Mouse (Mus musculus): Measurements from ENCODE around the gene Serpinh1.

Serpinh1 gene

DNA sequence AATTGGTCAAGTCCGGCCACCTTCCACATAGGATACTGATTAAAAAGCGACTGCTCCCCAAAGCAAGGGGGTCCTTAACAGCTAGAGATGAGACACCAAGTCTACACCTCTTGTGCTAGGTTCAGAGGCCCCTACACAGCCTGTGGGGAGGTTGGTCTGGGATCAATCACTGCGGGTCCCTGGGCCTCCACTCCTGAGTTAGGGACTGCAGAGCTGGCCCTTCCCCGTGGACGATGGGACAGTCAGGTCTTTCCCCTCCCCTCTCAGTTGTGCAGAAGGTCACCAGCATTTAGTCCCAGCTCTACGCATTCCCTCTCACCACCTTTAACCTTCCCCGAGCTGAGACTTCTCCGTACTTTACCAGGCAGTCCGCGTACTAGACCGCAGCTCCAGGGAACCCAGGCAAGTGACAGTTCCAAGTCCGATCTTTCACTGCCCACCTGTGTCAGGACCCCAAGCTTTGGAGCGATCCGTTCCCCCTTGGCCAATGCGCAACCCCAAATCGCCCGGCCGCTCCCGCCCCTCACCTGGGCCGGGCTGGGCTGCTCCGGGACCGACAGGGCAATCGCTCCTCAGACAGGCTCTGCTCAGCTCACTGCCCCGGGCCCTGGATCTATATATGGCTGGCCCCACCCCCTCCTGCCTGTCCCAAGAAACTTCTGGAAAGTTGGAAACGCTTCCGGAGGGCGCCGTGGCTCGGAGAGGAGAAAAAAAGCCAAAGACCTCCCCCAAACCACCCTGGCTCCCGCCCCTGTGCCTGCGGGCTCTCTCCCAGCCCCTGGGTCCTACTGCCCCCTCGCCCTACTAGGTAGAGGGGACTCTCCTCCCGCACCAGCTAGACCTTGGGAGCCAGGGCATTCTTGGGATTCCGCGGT lies at the start of gene Serpinh1:
Gene Serpinh1 (minus strand): TSS at position 714 of the 875 bp plus-strand sequence.
- in situ Hi-C loops (cut with MboI): no loop called here

GRCm38 (mm10) chr7:99402477-99402876 lies 49.4 kb upstream of the Serpinh1 start:
- in situ Hi-C loops (cut with MboI): no loop called here

DNA sequence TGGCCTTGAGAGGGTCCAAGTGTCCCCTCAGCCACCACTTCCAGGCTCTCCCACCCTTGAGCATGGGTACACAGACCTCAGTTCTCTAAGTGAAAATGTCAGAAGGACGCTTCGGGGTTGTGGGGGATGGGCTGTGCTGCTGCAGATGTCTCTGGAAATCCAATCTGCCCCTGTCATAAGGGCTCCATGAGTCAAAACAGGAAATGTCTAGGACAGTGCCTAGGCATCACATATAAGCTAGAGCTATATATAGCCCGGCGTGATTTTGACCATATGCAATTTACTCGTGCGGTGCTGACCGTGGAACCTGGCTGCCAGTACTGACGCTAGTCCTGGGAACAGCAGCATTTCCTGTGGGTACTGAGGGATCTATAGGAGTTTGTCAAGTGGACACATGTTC lies 48.3 kb upstream of the Serpinh1 start:
- in situ Hi-C loops (cut with MboI): no loop called here

DNA sequence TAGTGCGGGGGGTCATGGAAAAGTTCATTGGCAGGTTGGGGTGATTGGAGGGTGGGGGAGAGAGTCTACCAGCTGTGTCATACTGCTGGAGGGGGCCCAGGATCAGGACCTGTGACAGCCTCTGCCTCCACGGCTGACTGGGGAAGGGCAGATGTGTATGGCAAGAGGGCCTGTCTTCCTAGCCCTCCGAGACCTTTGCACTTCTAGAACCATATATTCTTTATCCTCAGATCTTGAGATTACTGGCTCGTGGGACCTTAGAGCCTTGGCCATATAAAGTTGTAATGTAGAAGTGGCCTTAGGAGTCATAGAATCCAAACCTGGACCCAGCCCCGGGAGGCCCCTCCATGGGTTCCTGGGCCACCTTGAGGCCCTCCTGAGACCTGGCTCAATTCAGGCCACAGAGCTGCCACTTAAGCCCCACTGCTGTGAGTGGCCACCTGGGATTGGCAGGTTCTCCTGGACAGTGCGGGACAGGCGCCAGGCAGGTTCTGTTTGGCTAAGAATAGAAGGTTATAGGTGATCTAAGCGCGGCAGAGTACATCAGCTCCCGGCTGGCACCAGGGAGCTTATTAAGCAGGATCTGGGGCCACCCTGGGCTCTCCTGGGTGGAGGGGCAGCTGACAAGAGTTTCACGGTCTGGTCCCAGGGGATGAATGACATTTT lies 44.1 kb upstream of the Serpinh1 start:
- in situ Hi-C loops (cut with MboI): no loop called here

DNA sequence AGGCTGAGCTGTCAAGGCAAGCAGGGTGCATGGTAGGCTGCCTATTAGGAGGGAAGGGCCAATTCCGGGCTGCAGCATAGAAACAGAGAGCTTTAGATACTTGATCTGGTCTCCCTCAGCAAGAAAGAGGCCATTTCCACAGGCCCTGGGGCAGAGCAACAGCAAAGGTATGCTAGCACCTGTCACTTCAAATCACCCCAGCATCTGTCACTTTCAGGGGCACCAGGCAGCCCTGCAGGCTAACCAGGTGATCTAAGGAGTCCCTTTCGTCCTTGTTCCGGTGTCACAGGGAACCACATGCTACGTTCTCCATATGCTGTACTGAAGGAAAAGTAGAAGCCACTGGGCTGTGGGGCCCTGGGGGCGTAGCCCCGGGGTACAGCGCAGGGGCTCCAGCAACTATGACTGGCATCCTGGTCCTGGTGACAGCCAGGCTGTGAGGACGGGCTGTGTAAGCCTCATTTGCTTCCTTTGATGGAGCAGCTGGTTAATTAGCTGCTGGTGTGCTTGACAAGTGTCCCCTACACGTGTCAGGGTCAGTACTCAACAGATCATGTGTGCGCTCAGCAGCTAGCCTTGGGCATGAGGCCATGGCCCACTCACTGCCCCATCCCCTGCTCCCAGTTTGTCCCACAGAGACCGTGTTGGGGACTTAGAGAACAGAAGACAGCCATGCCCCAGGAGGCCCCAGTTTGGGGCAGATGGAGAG lies 43.0 kb upstream of the Serpinh1 start:
- in situ Hi-C loops (cut with MboI): no loop called here

DNA sequence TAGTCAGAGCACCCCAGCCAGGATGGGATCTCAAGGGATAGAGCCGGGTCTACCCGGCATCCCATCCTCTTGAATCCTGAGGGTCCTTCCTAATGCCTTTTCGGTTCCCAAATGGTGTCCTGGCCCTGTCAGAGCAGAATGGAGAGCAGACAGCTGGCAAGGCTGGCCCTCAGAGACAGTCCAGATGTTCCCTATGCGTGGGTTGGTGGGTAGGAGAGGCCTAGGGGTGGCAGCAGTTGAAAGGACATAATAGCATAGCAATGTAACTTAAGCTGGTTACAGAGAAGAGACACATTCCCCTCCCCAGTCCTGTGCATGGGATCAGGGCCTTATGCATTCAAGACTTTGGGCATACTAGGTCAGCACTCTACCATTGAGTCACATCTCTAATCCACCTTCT lies 42.3 kb upstream of the Serpinh1 start:
- in situ Hi-C loops (cut with MboI): no loop called here

DNA sequence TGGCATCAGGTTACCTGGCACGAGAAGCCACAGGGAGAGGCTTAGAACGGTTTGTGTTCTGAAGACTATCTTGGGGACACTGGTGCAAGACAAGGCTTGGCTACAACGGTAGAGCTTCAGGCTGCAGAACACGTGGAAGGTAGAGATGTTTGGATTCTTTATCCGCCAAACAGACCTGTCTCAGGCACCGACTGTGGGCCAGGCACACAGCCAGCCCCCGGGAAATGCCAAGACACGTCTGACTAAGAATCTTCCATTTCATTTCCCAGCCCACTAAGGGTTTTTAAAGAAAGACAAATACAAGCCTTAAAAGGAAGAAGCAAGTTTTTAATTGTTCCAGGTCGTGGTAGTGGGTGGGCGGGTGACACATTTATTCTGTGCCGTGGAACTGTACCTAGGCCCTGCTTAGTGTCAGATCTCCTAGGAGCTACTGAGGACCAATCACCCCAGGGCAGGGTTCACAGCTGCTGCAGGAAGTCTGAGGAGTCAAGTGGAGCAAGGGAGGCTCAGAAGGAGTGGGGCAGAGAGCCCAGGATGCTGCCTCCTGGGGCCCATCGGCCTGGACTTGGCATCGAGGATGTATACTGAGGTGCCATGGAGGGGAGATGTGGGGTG lies 40.8 kb upstream of the Serpinh1 start:
- in situ Hi-C loops (cut with MboI): no loop called here

DNA sequence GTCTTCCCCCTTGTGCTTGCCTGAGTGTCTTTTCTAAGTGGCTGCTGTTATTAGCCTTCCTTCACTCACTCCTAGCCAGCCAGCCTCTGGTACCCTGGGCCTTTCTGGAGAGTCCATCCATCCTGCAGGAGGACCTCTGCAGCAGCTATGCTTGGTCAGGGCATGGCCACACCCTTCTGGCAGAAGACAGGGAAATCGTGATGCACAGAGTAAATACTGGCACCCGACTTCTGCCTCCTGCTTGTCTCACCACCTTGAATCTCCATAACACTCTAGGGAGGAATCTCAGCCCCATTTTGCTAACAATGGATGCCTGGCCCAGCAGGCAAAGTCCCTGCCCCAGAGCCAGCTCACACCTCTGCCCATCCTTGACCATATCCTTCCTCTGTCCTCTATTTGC lies 39.7 kb upstream of the Serpinh1 start:
- in situ Hi-C loops (cut with MboI): no loop called here

GRCm38 (mm10) chr7:99390559-99390958 lies 37.5 kb upstream of the Serpinh1 start:
- in situ Hi-C loops (cut with MboI): no loop called here

DNA sequence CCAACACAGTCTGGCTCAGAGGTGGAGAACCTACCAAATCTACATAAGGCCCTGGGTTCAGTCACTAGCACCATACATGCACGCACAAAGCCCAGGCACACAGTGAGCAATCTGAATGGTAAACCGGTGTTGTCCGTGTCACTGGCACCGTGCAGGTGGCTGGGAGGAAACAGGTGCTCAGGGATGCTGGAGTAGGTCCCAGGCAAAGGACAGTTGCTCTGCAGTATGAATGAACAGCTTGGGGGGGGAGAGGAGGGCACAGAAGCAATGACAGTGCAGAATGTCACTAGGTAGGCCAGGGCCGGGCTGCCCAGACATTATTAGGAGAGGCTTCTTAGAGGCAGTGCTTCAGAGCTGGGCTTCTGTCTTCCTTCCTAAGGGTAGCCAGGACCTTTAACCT lies 34.3 kb upstream of the Serpinh1 start:
- in situ Hi-C loops (cut with MboI): no loop called here

- in situ Hi-C loops (cut with MboI): no loop called here
Observed at GRCm38 (mm10) chr7:99386811-99387210, 33.8 kb upstream of the Serpinh1 start.

DNA sequence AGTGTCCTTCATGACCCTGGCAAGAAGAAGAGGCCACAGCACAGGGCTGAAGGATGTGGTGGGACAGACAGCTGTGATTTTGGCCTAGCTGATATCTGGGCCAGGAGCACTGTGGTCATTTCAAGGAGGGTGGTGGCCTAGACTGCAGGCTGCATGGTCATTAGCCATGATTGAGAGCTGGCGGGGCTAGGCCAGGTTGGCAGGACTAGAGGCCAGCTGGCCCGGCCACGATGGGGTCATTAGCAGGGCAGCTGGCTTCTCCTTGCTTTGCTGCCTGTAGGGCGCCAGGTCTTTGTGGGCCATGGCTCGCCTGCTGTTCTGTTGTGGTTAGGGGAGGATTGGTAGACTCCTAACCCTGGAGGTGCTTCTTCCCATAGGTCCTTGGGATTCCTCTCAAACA lies 33.0 kb upstream of the Serpinh1 start:
- in situ Hi-C loops (cut with MboI): no loop called here

DNA sequence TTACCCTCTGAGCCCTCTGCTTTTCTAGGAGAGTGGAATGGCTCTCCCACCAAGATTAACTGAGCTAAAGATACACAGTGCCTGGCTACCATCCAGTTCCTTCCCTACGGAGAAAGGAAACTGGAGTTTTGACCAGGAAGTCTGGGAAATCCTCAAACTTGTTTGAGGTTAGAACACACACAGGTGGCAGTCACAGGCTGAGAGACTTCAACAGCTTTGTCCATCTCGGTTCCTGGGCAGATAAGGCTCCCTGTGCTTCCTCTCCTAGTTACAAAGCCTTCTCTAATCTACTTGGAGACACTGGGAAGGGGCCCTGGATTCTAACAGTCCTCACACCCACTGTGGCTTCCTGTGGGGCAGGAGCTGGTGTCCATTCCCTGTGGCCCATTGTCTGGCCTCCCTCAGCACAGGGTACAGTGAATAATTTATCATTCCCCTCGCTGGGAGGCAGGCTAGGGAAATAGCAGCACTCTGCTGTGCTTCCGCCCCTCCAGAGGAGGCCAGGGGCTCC lies 31.1 kb upstream of the Serpinh1 start:
- in situ Hi-C loops (cut with MboI): loop anchor here (5.0 kb wide), 1 partner anchor 63 kb away; no protein-coding TSS in a partner anchor

DNA sequence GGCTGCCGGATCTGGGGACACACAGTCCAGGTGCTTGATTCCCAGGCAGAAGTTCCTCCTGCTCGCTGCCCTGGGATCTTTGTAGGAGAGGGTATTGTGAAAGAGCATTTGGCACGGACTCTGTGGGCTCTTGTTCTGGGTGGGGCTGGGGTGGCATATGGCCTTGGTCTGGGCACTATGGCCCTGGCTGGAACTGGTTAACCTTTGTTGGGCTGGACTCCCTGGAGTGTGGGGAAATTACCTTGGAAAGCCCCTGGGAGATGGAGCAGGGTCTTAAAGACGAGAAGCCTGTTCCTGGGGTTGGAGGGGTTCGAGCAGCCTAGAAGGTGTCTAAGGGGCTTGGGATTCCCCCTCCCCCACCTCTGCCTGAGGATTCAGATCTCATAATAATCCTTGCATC lies 30.2 kb upstream of the Serpinh1 start:
- in situ Hi-C loops (cut with MboI): loop anchor here (5.0 kb wide), 1 partner anchor 64 kb away; no protein-coding TSS in a partner anchor

GRCm38 (mm10) chr7:99382088-99383000 lies 29.3 kb upstream of the Serpinh1 start:
- in situ Hi-C loops (cut with MboI): loop anchor here (5.0 kb wide), 1 partner anchor 65 kb away; no protein-coding TSS in a partner anchor

DNA sequence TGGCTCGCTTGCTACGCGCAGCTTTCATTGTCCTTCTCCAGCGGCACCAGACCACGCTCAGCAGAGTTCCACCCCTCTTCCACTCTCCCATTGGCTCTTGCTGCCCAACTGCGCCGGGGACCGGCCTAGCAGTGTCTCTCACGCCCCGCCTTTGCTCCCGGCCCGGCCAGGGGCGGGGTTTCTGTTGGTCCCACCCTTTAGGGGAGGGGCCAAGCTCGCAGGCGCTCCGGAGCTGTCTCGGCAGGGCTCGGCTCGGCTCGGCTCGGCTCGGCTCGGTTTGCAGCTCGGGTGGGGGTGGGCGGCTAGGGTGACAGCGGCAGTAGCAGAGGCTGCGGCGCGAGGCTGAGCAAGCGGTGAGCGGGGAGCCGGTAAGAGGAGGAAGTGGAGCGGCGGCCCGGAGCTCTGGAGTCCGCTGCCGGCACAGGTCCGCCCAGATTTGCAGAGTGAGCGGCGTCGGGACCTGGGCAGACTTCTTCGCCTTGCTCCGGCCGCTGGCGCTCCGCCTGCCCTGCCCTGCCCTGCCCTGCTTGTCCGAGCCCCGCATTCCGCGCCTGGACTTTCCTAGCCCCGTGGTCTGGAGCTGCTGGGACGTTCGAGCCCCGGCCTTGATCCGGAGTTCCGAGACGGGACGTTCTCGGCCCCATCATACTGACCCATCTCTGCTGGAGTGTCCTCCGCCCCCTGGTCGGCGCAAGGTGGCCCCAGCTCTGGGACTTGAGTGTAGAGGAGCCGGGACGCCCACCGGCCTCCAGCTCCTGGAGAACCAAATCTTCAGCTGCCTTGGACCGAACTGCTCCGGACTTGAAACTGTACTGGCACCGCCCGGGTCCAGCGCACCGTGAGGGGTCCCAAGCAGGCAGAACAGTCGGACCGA lies 28.4 kb upstream of the Serpinh1 start, which contains the start of gene Gdpd5:
Gene Gdpd5 (plus strand): TSS at position 201 of the 874 bp plus-strand sequence.
- in situ Hi-C loops (cut with MboI): loop anchor here (5.0 kb wide), 1 partner anchor 66 kb away; no protein-coding TSS in a partner anchor

GRCm38 (mm10) chr7:99380491-99381213 lies 27.6 kb upstream of the Serpinh1 start:
- in situ Hi-C loops (cut with MboI): loop anchor here (5.0 kb wide), 1 partner anchor 67 kb away; no protein-coding TSS in a partner anchor

GRCm38 (mm10) chr7:99378870-99379269 lies 25.8 kb upstream of the Serpinh1 start:
- in situ Hi-C loops (cut with MboI): no loop called here

DNA sequence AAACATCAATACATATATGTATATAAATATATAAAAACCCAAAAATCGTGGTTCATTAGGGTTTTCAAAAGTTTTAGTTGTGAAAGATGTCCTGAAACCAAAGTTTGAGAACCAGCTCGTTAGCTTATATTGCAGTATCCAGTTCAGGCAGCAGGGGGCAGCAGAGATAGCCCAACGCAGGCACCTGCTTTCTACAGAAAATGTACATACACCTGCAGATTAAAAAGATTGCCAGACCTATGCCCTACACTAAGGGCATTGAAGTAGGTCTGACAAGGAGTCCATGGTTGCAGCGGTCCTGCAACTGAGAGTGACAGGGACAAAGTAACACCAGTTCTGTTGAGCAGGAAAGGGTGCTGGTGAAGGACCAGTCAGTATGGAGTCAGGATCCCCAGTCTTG lies 22.4 kb upstream of the Serpinh1 start:
- in situ Hi-C loops (cut with MboI): no loop called here
